Comparison of ENCODE assay signal across 9 mouse cellular contexts in genomic region chr2:49618829-49619718, GRCm38 (mm10). TPM values are rescaled to one million over a fixed set of nuclear protein-coding genes. Genes with fewer than 3 reads are reported as not detected.
DNase-seq lines count a peak whose midpoint lies in the region; ATAC-seq lines count a peak whose summit lies in the region.
"Had no signal": no experiment of that assay in that cellular context is flagged by ENCODE, and none has a peak within 500 bp of the region (broad histone marks: within the 10 kb centered on the region; RNA-seq: fewer than 3 reads in every experiment).

TSS of gene Kif5c (plus strand) at chr2:49619298.

- peaks cover 19% of the 10 kb centered on the region for H3K4me1 ChIP-seq in hindbrain, embryonic 15.5 days (replicated peaks)

- 0 out of 2 replicates have a peak, but pooled peaks cover 5% of the 10 kb centered on the region for H3K36me3 ChIP-seq in hindbrain, embryonic 15.5 days

- H3K4me3 ChIP-seq in hindbrain, embryonic 15.5 days: peak within 1 kb of the TSS; percentile 97

- H3K27ac ChIP-seq in hindbrain, embryonic 15.5 days (replicated peaks): peak within 1 kb of the TSS; percentile 94
- H3K27ac ChIP-seq: macrophage had no signal

- WGBS in hindbrain, embryonic 15.5 days: 5% methylated on average over 49 of the region's 54 CpGs

- peak; percentile 98 for ATAC-seq in hindbrain, embryonic 15.5 days (ENCODE audit: low FRiP score, low read depth)

- no peaks in the 10 kb centered on the region for H3K27me3 ChIP-seq in hindbrain, embryonic 15.5 days

- H3K4me2 ChIP-seq in hindbrain, embryonic 15.5 days: peak within 1 kb of the TSS; percentile 67

- H3K9ac ChIP-seq in hindbrain, embryonic 15.5 days: peak within 1 kb of the TSS; percentile 97

- DNase-seq in WW6 (ENCODE audit: low read depth, low spot score): peak; percentile 61
- DNase-seq in cerebellum, postnatal 4 days (ENCODE audit: low spot score in 2 of 2): peak; percentile 80 to 92
- peak; percentile 70 for DNase-seq in gastrocnemius, adult 18-20 months (ENCODE audit: low spot score)
- DNase-seq in layer of hippocampus, postnatal 25 days (ENCODE audit: extremely low spot score in 1 of 2, low spot score in 1 of 2): peak; percentile 93 to 95
- DNase-seq in lung, postnatal 10 days: peak; percentile 84
- DNase-seq in ovary, postnatal 36 days (ENCODE audit: low spot score): peak; percentile 86
- DNase-seq in thymus, postnatal 10 days (ENCODE audit: low spot score in 2 of 2): peak; percentile 83 to 85

- no peaks in the 10 kb centered on the region for H3K9me3 ChIP-seq in hindbrain, embryonic 15.5 days

RNA-seq across cellular contexts. Expression of gene Kif5c, which starts in this region (rescaled TPM):
- under 1 TPM; 0.40 to 0.68 TPM for total RNA-seq in gastrocnemius, adult 18-20 months (2021)
- 179 and 188 TPM in 2 replicates for polyA plus RNA-seq in hindbrain, embryonic 15.5 days (2015; fragmentation: Nextera tagmentation; extraction: Ambion mirVana)
- 100 to 1,000 TPM; 561 to 562 TPM for total RNA-seq in layer of hippocampus, postnatal 25 days (2021)

Comparison
In these comparisons a context has a peak if more than half of its experiments do, and no peak if none do; other contexts are left out.
1. Peak in every context shown above with its lines: DNase-seq, ATAC-seq, H3K4me3 ChIP-seq and H3K27ac ChIP-seq.
2. RNA of gene Kif5c (total RNA-seq): 561 to 562 TPM in layer of hippocampus, postnatal 25 days; 0.40 to 0.68 TPM in gastrocnemius, adult 18-20 months; every median in the first group is over 100 times any median in the second.
3. Peak in DNase-seq in gastrocnemius, adult 18-20 months; RNA of the gene not detected or under 1 TPM.